Mouse (Mus musculus) NIH3T3 (cell line): ENCODE data around the gene Btbd35f9.
"Not testable (repeated sequence)": the region's sequence is repeated elsewhere in the genome, so short reads cannot be mapped to it uniquely, and the experiment has no call there.

Source experiments
- DNase-seq: peaks from one replicate; pipeline ENCODE4 v3.0.0-alpha.2; 2012; ENCODE audit warnings: low read depth

The Btbd35f9 gene

GRCm38 (mm10) chrX:34161399-34161798, at the start of gene Btbd35f9:
Btbd35f9 (minus strand) TSS chrX:34161499.
- not testable (repeated sequence) for DNase-seq
